Mouse (Mus musculus) hindbrain, embryonic 16.5 days (tissue): ENCODE measurements around the gene Ctnnd2. TPM values are rescaled to one million over a fixed set of nuclear protein-coding genes. Genes with fewer than 3 reads are reported as not detected.

Experiments used
- ATAC-seq: fragments of 200-750 bp; cut with Nextera tagmentation; 2 replicates; pipeline ENCODE4 v1.8.0; 2017; ENCODE audit warnings: moderate TSS enrichment, moderate library complexity
- H3K27ac ChIP-seq: fragments of 300-500 bp; sonication (generic); 2 replicates; pipeline ENCODE4 v1.5.1; 2014; ENCODE audit warnings: low read depth, mild to moderate bottlenecking, control low read depth, low read length, moderate library complexity
- H3K27me3 ChIP-seq: fragments of 300-500 bp; sonication (generic); replicated peaks from 2 replicates; pipeline ENCODE4 v1.6.1; 2014; ENCODE audit warnings: low read length; ENCODE audit not compliant: control insufficient read depth, insufficient read depth
- H3K36me3 ChIP-seq: fragments of 300-500 bp; sonication (generic); 2 replicates; pipeline ENCODE4 v1.6.1; 2014; ENCODE audit warnings: mild to moderate bottlenecking, low read length, moderate library complexity, mixed read lengths; ENCODE audit not compliant: control insufficient read depth, insufficient read depth
- H3K4me1 ChIP-seq: fragments of 300-500 bp; sonication (generic); 2 replicates; pipeline ENCODE4 v1.6.1; 2014; ENCODE audit warnings: low read depth, low read length; ENCODE audit not compliant: control insufficient read depth, insufficient read depth
- H3K4me2 ChIP-seq: fragments of 300-500 bp; sonication (generic); 2 replicates; pipeline ENCODE4 v1.6.1; 2014; ENCODE audit warnings: mild to moderate bottlenecking, low read length, control low read depth, moderate library complexity
- H3K4me3 ChIP-seq: fragments of 300-500 bp; sonication (generic); 2 replicates; pipeline ENCODE4 v1.5.1; 2014; ENCODE audit warnings: mild to moderate bottlenecking, low read length, control low read depth, moderate library complexity
- H3K9ac ChIP-seq: fragments of 300-500 bp; sonication (generic); 2 replicates; pipeline ENCODE4 v1.6.1; 2014; ENCODE audit warnings: low read depth, mild to moderate bottlenecking, control low read depth, low read length, moderate library complexity
- H3K9me3 ChIP-seq: fragments of 300-500 bp; sonication (generic); 2 replicates; pipeline ENCODE4 v1.6.1; 2014; ENCODE audit warnings: mild to moderate bottlenecking, low read length, moderate library complexity; ENCODE audit not compliant: control insufficient read depth
- WGBS: fragments of 180-500 bp; shearing (Covaris S2); extraction: QIAGEN DNeasy Blood & Tissue Kit; methylation state at CpG from one replicate; pipeline ENCODE4 v1.1.7; 2014; 5-methylcytosine and 5-hydroxymethylcytosine counted together
- polyA plus RNA-seq: library from polyadenylated mRNA; unstranded; fragments of >200 nt; fragmentation: Nextera tagmentation; extraction: Ambion mirVana; gene quantifications from 2 replicates; pipeline ENCODE4 v1.2.1, GENCODE M21; 2015

The Ctnnd2 gene
- polyA plus RNA-seq, 1 experiment from 2014 or later: 56.9 TPM

DNA sequence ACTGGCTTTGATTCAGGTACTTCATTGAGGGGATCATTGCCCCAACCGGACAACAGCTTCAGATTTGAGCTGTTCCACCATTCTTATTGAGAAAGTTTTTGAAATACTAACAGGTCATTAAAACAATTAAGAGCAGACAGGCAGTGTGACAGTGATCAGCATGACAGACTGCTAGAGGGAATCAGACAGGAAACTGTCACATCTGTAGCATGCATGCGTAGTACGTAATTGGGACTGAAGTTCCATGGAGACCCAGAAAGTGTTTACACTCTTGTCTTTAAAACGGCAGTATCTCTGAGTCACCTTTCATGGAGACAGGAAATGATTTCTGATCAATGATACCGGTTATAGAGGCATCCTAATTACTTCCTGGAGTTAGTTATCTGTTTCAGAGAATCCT is 286.3 kb downstream of the Ctnnd2 start:
- Histone ChIP-seq H3K4me2 (peak overlapping the region; percentile 45), H3K9me3 (no peaks in the 10 kb centered on the region), H3K4me1 (peaks cover 16% of the 10 kb centered on the region), H3K27ac (no peak overlapping the region), H3K27me3 (no peaks in the 10 kb centered on the region), H3K4me3 (peak overlapping the region; percentile 33), H3K9ac (no peak overlapping the region), H3K36me3 (no peaks in the 10 kb centered on the region)
- no peak for ATAC-seq
- 34% methylated on average over 5 of the region's 5 CpGs for WGBS

DNA sequence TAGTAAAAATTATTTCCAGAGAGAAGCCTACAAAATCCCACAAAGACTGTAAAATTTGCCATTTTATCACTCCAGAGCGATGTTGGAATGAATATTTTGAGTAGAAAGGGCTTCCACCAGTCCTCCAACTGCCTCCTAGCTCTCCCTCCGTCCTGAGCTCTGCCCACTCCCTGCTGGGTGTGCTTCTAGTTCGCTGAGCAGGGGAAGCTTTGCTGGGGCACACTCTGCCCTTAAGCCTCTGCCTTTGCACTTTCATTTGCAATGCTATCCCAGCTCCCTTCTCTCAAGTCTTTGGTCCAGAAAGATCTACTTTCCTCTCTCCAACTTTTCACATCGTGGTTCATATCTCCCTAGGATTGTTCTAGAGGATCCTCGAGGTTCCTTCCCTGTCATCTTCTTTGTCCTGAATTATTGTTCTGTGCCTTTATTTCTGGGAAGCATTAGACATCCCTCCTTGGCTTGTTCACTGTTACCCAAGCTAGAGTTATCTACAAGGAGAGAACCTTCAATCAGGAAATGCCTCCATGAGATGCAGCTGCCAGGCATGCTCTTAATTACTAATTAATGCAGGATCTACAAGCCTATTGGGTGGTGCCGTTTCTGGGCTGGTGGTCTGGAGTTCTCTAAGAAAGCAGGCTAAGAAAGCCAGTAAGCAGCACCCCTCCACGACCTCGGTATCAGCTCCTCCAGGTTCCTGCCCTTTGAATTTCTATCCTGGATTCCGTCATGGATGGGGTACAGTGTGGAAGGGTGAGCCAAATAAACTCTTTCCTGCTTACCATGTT is 288.1 kb downstream of the Ctnnd2 start:
- H3K9me3 ChIP-seq: no peaks in the 10 kb centered on the region
- peaks cover 16% of the 10 kb centered on the region for H3K4me1 ChIP-seq
- 38% methylated on average over 9 of the region's 9 CpGs for WGBS
- H3K4me2 ChIP-seq: peak overlapping the region; percentile 20
- H3K36me3 ChIP-seq: no peaks in the 10 kb centered on the region
- no peak overlapping the region for H3K27ac ChIP-seq
- no peaks in the 10 kb centered on the region for H3K27me3 ChIP-seq
- no peak for ATAC-seq
- no peak overlapping the region for H3K9ac ChIP-seq
- no peak overlapping the region for H3K4me3 ChIP-seq

DNA sequence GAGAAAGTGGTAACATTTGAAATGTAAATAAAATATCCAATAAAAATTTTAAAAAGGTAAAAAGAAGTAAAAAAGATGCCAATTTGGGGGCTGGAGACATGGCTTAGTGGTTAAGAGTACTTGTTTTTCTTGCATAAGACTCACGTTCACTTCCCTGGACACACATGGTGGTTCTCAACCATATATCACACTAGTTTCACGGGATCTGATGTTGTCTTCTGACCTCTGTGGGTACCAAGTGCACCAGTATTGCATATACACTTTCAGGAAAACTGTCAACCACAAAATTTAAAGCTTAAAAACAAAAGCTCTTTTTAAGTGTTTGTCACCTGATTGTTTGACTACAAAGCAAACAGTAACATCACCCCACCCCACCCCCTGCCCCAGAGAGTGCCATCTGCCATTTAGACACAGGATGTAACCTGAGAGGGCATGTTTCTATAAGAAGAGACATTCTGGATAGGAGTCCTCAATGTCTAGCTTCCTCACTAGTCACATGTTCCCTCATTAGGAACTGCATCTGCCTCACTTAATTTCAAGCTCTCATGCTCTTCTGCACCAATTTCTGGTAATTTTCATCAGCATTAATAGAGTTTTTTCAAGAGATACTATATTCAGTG is 290.5 kb downstream of the Ctnnd2 start:
- ATAC-seq: no peak
- Histone ChIP-seq H3K4me2 (no peak overlapping the region), H3K4me1 (peaks cover 11% of the 10 kb centered on the region), H3K27ac (no peak overlapping the region), H3K4me3 (no peak overlapping the region), H3K9ac (no peak overlapping the region), H3K9me3 (no peaks in the 10 kb centered on the region), H3K27me3 (no peaks in the 10 kb centered on the region), H3K36me3 (no peaks in the 10 kb centered on the region)
- WGBS: 60% methylated on average over 2 of the region's 2 CpGs

DNA sequence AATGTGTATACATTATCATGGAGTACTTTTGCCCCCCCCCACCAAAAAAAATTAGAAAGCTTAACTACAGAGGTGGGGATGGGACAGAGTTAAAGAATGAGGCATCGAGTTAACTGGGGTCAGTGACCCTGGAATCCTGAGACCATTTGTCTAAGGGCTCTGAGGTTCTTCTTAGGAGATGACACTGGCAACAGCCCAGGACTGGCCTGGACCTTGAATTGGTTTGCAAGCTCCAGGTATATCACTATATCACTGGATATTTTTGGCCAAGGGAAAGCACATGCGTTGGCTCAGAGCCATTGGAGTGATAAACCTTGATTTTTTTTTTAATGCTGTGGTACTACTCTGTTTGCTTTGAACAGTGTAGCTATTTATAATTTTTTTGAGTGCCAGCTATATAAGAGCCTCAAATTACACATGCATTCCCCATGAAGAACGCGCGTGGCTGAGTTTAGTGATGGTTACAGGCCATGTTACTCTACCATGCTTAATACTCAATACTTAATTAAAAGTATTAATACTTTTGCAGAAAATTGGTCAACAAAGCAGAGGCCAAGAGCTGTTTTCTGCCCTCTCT is 291.2 kb downstream of the Ctnnd2 start:
- no peak for ATAC-seq
- H3K4me3 ChIP-seq: no peak overlapping the region
- H3K9me3 ChIP-seq: no peaks in the 10 kb centered on the region
- H3K9ac ChIP-seq: no peak overlapping the region
- no peak overlapping the region for H3K27ac ChIP-seq
- H3K27me3 ChIP-seq: no peaks in the 10 kb centered on the region
- WGBS: 88% methylated on average over 5 of the region's 5 CpGs
- no peaks in the 10 kb centered on the region for H3K36me3 ChIP-seq
- peaks cover 10% of the 10 kb centered on the region for H3K4me1 ChIP-seq
- H3K4me2 ChIP-seq: no peak overlapping the region

DNA sequence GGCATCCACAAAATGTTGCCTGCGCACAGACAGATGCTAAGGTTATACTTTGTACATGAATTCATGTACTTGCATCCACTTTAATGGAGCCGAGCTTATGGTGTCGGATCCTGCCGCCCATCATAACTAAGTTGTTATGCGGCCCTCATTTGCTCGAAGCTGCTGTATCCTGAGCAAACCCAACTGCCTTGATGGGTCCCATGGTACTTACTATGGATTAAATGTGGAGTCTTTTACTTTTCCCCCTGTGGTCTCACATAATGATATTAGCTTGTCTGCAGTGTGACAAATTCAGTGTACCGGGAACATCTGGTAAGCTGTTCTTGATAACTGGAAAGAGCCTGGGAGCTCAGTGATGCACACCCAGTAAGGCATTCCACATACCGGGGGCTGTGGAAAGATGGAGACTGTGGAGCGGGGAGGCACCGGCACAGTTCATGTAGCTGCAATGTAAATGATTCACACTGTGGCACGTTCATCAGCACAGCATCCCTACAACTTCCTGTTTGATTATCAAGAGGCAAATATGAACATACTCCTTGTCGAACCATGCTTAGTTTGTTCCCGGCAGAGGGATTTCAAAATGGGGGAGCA is 294.7 kb downstream of the Ctnnd2 start:
- H3K27me3 ChIP-seq: no peaks in the 10 kb centered on the region
- H3K4me2 ChIP-seq: no peak overlapping the region
- H3K36me3 ChIP-seq: no peaks in the 10 kb centered on the region
- no peak overlapping the region for H3K27ac ChIP-seq
- H3K4me1 ChIP-seq: peaks cover 8% of the 10 kb centered on the region
- no peak overlapping the region for H3K9ac ChIP-seq
- no peak overlapping the region for H3K4me3 ChIP-seq
- peak; percentile 58; the same call in 1 of the 2 replicates for ATAC-seq
- 55% methylated on average over 13 of the region's 13 CpGs for WGBS
- no peaks in the 10 kb centered on the region for H3K9me3 ChIP-seq

DNA sequence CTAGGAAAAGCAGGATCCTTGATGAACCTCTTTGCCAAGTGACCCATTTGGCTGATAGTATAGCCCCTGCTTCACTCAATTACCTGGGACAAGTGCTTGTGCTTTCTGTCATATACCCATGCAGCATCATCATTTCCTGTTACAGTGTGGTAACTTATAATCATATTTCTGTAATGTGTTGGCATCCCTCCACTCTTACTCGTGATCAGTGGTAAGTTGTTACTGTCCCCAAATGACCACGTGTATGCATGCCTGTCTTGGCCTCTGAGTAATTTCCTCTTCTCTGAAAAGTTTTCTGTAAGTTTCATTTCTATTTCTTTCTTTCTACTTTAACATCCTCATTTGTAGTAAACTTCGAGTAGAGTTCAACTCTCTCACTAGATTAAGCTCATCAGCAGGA is 296.4 kb downstream of the Ctnnd2 start:
- no peak overlapping the region for H3K4me3 ChIP-seq
- H3K36me3 ChIP-seq: no peaks in the 10 kb centered on the region
- H3K4me1 ChIP-seq: peaks cover 8% of the 10 kb centered on the region
- no peak for ATAC-seq
- no peak overlapping the region for H3K9ac ChIP-seq
- no peak overlapping the region for H3K4me2 ChIP-seq
- no peaks in the 10 kb centered on the region for H3K9me3 ChIP-seq
- WGBS: 79% methylated on average over 3 of the region's 3 CpGs
- H3K27me3 ChIP-seq: no peaks in the 10 kb centered on the region
- H3K27ac ChIP-seq: no peak overlapping the region

DNA sequence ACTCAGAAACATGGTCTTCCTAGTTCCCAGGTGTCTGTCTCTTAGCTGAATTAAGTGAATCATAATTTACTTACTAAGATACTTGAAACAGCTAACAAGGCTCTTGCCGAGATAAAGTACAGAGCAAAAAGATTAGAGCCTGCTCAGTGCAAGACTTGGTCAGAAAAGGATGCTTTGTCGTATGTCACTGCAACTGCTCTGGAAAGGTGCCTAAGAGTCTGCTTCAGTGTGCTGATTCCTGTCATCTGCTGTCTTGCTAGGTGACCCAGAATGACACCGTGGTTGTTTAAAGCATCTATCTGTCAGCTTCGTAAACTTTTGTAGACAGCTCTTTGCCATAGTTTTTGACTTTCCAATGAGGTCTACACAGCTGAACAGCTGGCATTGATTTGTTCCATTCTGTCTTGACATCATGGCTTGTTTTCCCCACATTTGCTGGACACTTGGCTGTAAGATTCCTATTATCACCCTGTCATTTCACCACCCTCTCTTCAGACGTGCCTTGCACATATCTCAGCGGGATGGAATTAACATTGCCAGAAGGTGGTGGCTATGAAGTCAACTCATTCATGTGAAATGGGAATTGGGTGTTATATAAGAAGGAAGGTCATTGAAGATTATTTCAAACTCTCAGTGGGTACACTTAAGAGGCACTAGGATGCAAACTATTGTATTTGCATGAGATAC is 299.0 kb downstream of the Ctnnd2 start:
- no peaks in the 10 kb centered on the region for H3K27me3 ChIP-seq
- peaks cover 8% of the 10 kb centered on the region for H3K4me1 ChIP-seq
- WGBS: 53% methylated on average over 6 of the region's 6 CpGs
- H3K9me3 ChIP-seq: no peaks in the 10 kb centered on the region
- ATAC-seq: peak; percentile 29; the same call in 1 of the 2 replicates
- H3K36me3 ChIP-seq: no peaks in the 10 kb centered on the region
- H3K9ac ChIP-seq: no peak overlapping the region
- H3K4me2 ChIP-seq: no peak overlapping the region
- H3K4me3 ChIP-seq: no peak overlapping the region
- no peak overlapping the region for H3K27ac ChIP-seq

DNA sequence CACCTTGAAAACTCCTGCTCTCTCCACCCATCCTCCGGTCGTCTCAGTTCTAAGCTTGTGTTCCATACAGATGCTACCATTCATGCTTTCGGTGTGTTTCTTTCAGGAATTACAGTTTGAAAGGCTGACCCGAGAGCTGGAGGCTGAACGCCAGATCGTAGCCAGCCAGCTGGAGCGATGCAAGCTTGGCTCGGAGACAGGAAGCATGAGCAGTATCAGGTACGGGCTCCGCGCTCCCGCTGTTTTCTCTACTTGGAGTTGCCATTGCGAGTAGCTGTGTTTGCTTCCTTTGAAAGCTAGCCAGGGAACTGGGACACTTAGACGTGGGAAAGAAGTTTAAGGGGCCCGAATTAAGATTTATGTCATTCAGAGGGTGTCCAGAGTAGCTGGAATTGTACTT is 308.3 kb downstream of the Ctnnd2 start:
- 47% methylated on average over 15 of the region's 15 CpGs for WGBS
- no peaks in the 10 kb centered on the region for H3K27me3 ChIP-seq
- H3K9me3 ChIP-seq: no peaks in the 10 kb centered on the region
- H3K9ac ChIP-seq: no peak overlapping the region
- no peak overlapping the region; the same call in 1 of the 2 replicates for H3K27ac ChIP-seq
- peak; percentile 86 for ATAC-seq
- peak overlapping the region; percentile 2; the same call in 1 of the 2 replicates for H3K4me2 ChIP-seq
- H3K4me3 ChIP-seq: no peak overlapping the region
- H3K36me3 ChIP-seq: no peaks in the 10 kb centered on the region
- no peaks in the 10 kb centered on the region for H3K4me1 ChIP-seq
